Mouse (Mus musculus): ENCODE measurements at regions not wholly inside any gene's neighbourhood (a gene's known extent, or its start where the extent isn't known, plus 50 kb on each side); places are given as distances from the start of the nearest gene placed in this dataset.
A peak's percentile ranks its signal among the peaks of the same experiment; 100 is the strongest.
"Not testable (repeated sequence)": the region's sequence is repeated elsewhere in the genome, so short reads cannot be mapped to it uniquely, and the experiment has no call there.

DNA sequence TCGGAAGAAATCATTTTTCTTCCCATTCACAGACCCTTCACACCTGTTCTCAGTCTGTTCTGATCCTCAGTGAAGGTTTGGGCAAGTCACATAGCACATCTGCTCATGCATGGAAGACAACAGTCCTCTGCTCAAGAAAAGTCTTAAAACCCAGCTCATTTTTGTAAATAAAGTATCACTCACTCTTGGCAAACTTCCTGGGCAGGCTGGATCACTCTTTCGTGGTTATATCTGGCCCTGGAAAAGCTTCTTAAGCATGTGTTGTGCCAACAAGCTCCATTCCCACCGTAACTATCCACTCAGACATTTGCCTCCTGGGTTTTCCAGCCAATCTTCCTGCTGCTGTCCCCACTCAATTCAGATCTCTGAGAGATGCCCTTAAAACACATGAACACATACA lies 103.2 kb upstream of the Cep85l start:
- DNase-seq (ENCODE audit: low spot score in 2 of 2) = no peak

- no peak for DNase-seq (ENCODE audit: low spot score in 2 of 2)
These were observed 90.5 kb upstream of the Cep85l start for GRCm38 (mm10) chr10:53470200-53470599.

DNA sequence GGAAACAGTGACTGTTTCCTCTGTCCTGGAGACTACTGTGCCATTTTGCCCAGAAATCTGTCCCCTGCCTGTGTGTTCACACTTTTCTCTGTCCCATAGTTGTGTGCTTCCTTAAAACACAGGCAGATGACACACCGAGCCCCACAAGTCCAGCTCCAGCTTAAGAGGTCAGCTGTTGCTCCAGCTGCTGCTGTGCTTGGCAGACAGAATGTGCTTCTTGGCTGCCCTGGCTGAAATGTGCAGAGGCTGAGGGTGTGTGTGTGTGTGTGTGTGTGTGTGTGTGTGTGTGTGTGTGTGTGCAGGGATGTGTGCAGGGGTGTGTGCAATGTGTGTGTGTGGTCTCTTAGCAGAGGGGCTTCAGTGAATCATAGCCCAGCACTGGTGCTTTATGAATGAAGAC lies 89.9 kb upstream of the Cep85l start:
- peak; percentile 55 to 70 for DNase-seq (ENCODE audit: low spot score in 2 of 2)

DNA sequence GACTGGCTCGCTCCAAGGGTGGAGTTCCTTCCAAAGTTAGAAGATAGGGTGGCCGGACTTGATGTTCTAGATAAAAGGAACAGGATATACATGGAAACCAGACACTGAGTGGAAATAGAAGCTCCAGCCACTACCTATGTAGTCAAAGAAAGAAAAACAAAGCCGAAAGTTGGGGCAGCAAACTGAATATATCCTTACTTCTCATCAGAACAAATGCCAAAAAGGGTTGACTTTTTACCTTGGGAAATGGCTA lies 88.5 kb upstream of the Cep85l start:
- DNase-seq (ENCODE audit: low spot score in 2 of 2) = no peak

GRCm38 (mm10) chr10:53467472-53468292 lies 87.9 kb upstream of the Cep85l start:
- no peak for DNase-seq (ENCODE audit: low spot score in 2 of 2)

- peak in 1 of 2 experiments; percentile 22 for DNase-seq (ENCODE audit: low spot score in 2 of 2)
These were observed 87.1 kb upstream of the Cep85l start for GRCm38 (mm10) chr10:53466851-53467250.

GRCm38 (mm10) chr10:53466261-53466660 lies 86.5 kb upstream of the Cep85l start:
- no peak for DNase-seq (ENCODE audit: low spot score in 2 of 2)

- DNase-seq (ENCODE audit: low spot score in 2 of 2) = no peak
These were observed 84.8 kb upstream of the Cep85l start for GRCm38 (mm10) chr10:53464581-53464980.

DNA sequence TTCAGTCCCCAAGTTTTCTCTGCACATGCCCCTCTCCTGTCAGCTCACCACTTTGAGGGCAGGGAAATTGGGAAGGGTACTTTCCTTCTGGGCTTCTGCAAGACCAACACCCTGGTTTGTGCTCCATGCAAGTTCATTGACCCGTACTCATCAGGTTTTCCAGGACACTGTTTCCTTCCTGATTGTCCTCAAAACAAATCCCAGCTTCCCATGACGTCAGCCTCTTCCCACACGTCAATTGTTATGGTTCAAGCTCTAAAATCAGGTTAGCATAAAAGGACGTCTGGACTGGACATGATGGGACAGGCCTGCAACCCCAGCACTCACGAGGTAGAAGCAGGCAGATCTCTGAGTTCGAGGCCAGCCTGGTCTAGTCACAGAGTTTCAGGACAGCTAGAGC lies 84.3 kb upstream of the Cep85l start:
- DNase-seq (ENCODE audit: low spot score in 2 of 2) = no peak

GRCm38 (mm10) chr10:53463471-53463870 lies 83.7 kb upstream of the Cep85l start:
- DNase-seq (ENCODE audit: low spot score in 2 of 2) = no peak

DNA sequence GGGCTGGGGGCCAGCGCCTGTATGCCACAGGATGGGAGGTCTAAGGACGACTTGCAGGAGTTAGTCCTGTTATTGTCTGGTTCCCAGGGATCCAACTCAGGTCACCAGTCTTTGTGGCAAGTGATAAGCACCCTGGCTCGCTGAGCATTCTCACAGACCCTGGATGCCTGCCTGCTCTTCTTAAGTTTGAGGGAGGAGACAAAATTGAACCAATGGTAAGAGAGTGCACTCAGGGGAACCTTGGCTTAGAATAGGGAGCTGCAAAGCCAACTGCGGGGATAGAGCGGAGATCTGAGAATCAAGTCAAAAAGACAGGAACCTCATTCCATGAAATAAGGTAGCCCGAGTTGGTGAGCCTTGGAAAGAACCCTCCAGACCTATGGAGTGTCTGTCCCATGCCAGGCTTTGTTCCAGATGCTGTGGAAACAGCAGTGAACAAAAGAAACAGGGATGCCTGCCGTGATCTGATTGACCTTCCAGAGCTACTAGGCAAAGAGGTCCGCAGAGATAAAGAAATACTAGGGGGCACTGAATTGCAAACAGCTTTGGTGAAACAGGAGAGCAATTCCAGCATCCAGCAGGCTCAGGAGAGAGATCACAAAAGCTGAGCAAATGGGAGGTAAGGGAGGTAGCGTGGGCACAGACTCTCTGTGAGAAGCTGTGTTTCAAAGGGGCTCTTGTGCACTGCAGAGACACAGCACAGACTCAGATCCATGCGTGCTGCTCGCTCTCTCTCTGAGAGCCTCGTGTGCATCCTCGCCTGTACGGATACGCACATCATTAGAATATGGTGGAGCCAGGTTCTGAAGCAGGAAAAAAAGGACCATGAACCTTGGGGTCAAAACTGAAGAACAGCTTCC lies 82.9 kb upstream of the Cep85l start:
- peak in 1 of 2 experiments; percentile 44 for DNase-seq (ENCODE audit: low spot score in 2 of 2)

GRCm38 (mm10) chr10:53461070-53461781 lies 81.5 kb upstream of the Cep85l start:
- DNase-seq (ENCODE audit: low spot score in 2 of 2) = no peak

- not testable (repeated sequence) for DNase-seq (ENCODE audit: low spot score in 2 of 2)
These were observed 80.0 kb upstream of the Cep85l start for GRCm38 (mm10) chr10:53459706-53460105.

GRCm38 (mm10) chr10:53456027-53456713 lies 76.4 kb upstream of the Cep85l start:
- DNase-seq (ENCODE audit: low spot score in 2 of 2) = no peak

- DNase-seq (ENCODE audit: low spot score in 2 of 2) = no peak
These were observed 65.0 kb upstream of the Cep85l start for GRCm38 (mm10) chr10:53444789-53445188.

GRCm38 (mm10) chr10:53443443-53443842 lies 63.7 kb upstream of the Cep85l start:
- no peak for DNase-seq (ENCODE audit: low spot score in 2 of 2)

- no peak for DNase-seq (ENCODE audit: low spot score in 2 of 2)
These were observed 63.2 kb upstream of the Cep85l start for GRCm38 (mm10) chr10:53442912-53443311.

- no peak for DNase-seq (ENCODE audit: low spot score in 2 of 2)
These were observed 60.5 kb upstream of the Cep85l start for GRCm38 (mm10) chr10:53440251-53440650.

DNA sequence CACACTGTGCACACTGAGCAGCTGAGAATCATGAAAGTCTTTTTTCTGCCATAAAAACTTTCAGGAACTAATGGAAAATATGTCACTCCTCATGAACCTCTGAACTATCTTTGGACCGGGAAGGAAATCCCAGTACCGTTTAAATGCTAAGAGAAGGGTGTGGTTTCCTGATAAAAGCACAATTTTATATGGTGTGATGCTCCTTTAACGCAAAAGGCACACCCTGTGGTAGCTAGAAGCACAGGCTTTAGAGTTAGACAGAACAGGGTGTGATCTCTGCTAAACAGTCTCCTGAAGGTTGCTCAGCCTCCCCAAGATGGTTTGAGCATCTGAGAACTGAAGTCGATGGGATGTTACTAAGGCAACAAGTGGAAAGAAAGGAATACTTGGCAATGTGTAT lies 58.6 kb upstream of the Cep85l start:
- no peak for DNase-seq (ENCODE audit: low spot score in 2 of 2)

- DNase-seq (ENCODE audit: low spot score in 2 of 2) = no peak
These were observed 58.0 kb upstream of the Cep85l start for GRCm38 (mm10) chr10:53437724-53438123.

- DNase-seq (ENCODE audit: low spot score in 2 of 2) = no peak
These were observed 56.3 kb upstream of the Cep85l start for GRCm38 (mm10) chr10:53436023-53436475.

All from gastrocnemius, postnatal 4 days (tissue).